Mouse (Mus musculus): Measurements from ENCODE around the gene Srebf2. TPM values are rescaled to one million over a fixed set of nuclear protein-coding genes. Genes with fewer than 3 reads are reported as not detected.
A peak's percentile ranks its signal among the peaks of the same experiment; 100 is the strongest.
"Not testable (repeated sequence)": the region's sequence is repeated elsewhere in the genome, so short reads cannot be mapped to it uniquely, and the experiment has no call there.

Srebf2 gene
- polyA plus RNA-seq, 1 experiment from 2014 or later = 172 TPM

GRCm38 (mm10) chr15:82225769-82226168, 78.8 kb downstream of the Srebf2 start:
- WGBS = 86% methylated on average over 5 of the region's 5 CpGs
- no peak overlapping the region for H3K9ac ChIP-seq
- peaks cover 38% of the 10 kb centered on the region for H3K27me3 ChIP-seq (replicated peaks)
- no peak for ATAC-seq
- peaks cover 16% of the 10 kb centered on the region for H3K4me1 ChIP-seq (replicated peaks)
- H3K4me2 ChIP-seq (replicated peaks) = no peak overlapping the region
- no peak overlapping the region for H3K4me3 ChIP-seq (replicated peaks)
- no peaks in the 10 kb centered on the region for H3K36me3 ChIP-seq
- H3K9me3 ChIP-seq = no peaks in the 10 kb centered on the region
- H3K27ac ChIP-seq = no peak overlapping the region

- no peak overlapping the region for H3K4me3 ChIP-seq (replicated peaks)
- H3K36me3 ChIP-seq = no peaks in the 10 kb centered on the region; the same call in 1 of the 2 replicates
- 50% methylated on average over 11 of the region's 11 CpGs for WGBS
- H3K27me3 ChIP-seq (replicated peaks) = peaks cover 15% of the 10 kb centered on the region
- peaks cover 7% of the 10 kb centered on the region; the same call in 1 of the 2 replicates for H3K4me1 ChIP-seq (replicated peaks)
- H3K9ac ChIP-seq = no peak overlapping the region
- H3K27ac ChIP-seq = no peak overlapping the region
- ATAC-seq = peak; percentile 31; the same call in 1 of the 2 replicates
- H3K9me3 ChIP-seq = no peaks in the 10 kb centered on the region
- H3K4me2 ChIP-seq (replicated peaks) = no peak overlapping the region
Measured at GRCm38 (mm10) chr15:82229542-82230045, 82.6 kb downstream of the Srebf2 start.

- no peaks in the 10 kb centered on the region; the same call in 1 of the 2 replicates for H3K36me3 ChIP-seq
- 78% methylated on average over 6 of the region's 6 CpGs for WGBS
- no peak overlapping the region for H3K4me3 ChIP-seq (replicated peaks)
- no peak overlapping the region for H3K4me2 ChIP-seq (replicated peaks)
- no peak overlapping the region for H3K27ac ChIP-seq
- H3K27me3 ChIP-seq (replicated peaks) = peaks cover 10% of the 10 kb centered on the region
- no peak for ATAC-seq
- no peaks in the 10 kb centered on the region for H3K9me3 ChIP-seq
- H3K9ac ChIP-seq = no peak overlapping the region
- H3K4me1 ChIP-seq (replicated peaks) = 0 out of 2 replicates have a peak, but pooled peaks cover 6% of the 10 kb centered on the region
Measured at GRCm38 (mm10) chr15:82230098-82230611, 83.2 kb downstream of the Srebf2 start.

GRCm38 (mm10) chr15:82231100-82231499, 84.1 kb downstream of the Srebf2 start:
- Histone ChIP-seq H3K27ac (no peak overlapping the region), H3K27me3 (replicated peaks) (peaks cover 1% of the 10 kb centered on the region), H3K4me1 (replicated peaks) (0 out of 2 replicates have a peak, but pooled peaks cover 6% of the 10 kb centered on the region), H3K4me3 (replicated peaks) (no peak overlapping the region), H3K9ac (no peak overlapping the region), H3K4me2 (replicated peaks) (no peak overlapping the region), H3K36me3 (no peaks in the 10 kb centered on the region; the same call in 1 of the 2 replicates), H3K9me3 (no peaks in the 10 kb centered on the region)
- ATAC-seq = no peak
- WGBS = 60% methylated on average over 4 of the region's 4 CpGs

- H3K9ac ChIP-seq = no peak overlapping the region
- ATAC-seq = no peak
- no peaks in the 10 kb centered on the region for H3K27me3 ChIP-seq (replicated peaks)
- no peaks in the 10 kb centered on the region for H3K9me3 ChIP-seq
- H3K36me3 ChIP-seq = no peaks in the 10 kb centered on the region; the same call in 1 of the 2 replicates
- no peak overlapping the region for H3K4me2 ChIP-seq (replicated peaks)
- 0 out of 2 replicates have a peak, but pooled peaks cover 6% of the 10 kb centered on the region for H3K4me1 ChIP-seq (replicated peaks)
- H3K27ac ChIP-seq = no peak overlapping the region
- no peak overlapping the region for H3K4me3 ChIP-seq (replicated peaks)
- WGBS = 71% methylated on average over 11 of the region's 11 CpGs
Measured at GRCm38 (mm10) chr15:82231591-82232378, 84.8 kb downstream of the Srebf2 start.

- Histone ChIP-seq H3K27me3 (replicated peaks) (no peaks in the 10 kb centered on the region), H3K4me3 (replicated peaks) (no peak overlapping the region), H3K4me1 (replicated peaks) (0 out of 2 replicates have a peak, but pooled peaks cover 6% of the 10 kb centered on the region), H3K36me3 (no peaks in the 10 kb centered on the region; the same call in 1 of the 2 replicates), H3K4me2 (replicated peaks) (no peak overlapping the region), H3K9ac (no peak overlapping the region), H3K9me3 (no peaks in the 10 kb centered on the region), H3K27ac (no peak overlapping the region)
- WGBS = 76% methylated on average over 4 of the region's 4 CpGs
- no peak for ATAC-seq
Measured at GRCm38 (mm10) chr15:82232651-82233050, 85.7 kb downstream of the Srebf2 start.

GRCm38 (mm10) chr15:82235661-82236060, 88.7 kb downstream of the Srebf2 start:
- no peak overlapping the region for H3K4me3 ChIP-seq (replicated peaks)
- H3K36me3 ChIP-seq = no peaks in the 10 kb centered on the region; the same call in 1 of the 2 replicates
- H3K27me3 ChIP-seq (replicated peaks) = no peaks in the 10 kb centered on the region
- no peaks in the 10 kb centered on the region for H3K4me1 ChIP-seq (replicated peaks)
- no peak overlapping the region for H3K4me2 ChIP-seq (replicated peaks)
- 75% methylated on average over 10 of the region's 10 CpGs for WGBS
- no peak for ATAC-seq
- no peaks in the 10 kb centered on the region for H3K9me3 ChIP-seq
- H3K27ac ChIP-seq = no peak overlapping the region
- H3K9ac ChIP-seq = no peak overlapping the region

GRCm38 (mm10) chr15:82236565-82236964, 89.6 kb downstream of the Srebf2 start:
- Histone ChIP-seq H3K9ac (no peak overlapping the region), H3K9me3 (no peaks in the 10 kb centered on the region), H3K27me3 (replicated peaks) (no peaks in the 10 kb centered on the region), H3K4me3 (replicated peaks) (no peak overlapping the region), H3K4me1 (replicated peaks) (0 out of 2 replicates have a peak, but pooled peaks cover 2% of the 10 kb centered on the region), H3K36me3 (no peaks in the 10 kb centered on the region; the same call in 1 of the 2 replicates), H3K4me2 (replicated peaks) (no peak overlapping the region), H3K27ac (no peak overlapping the region)
- peak; percentile 75 for ATAC-seq
- WGBS = 15% methylated on average over 5 of the region's 5 CpGs

- Histone ChIP-seq H3K4me3 (replicated peaks) (peak overlapping the region; percentile 83), H3K9me3 (no peaks in the 10 kb centered on the region), H3K27me3 (replicated peaks) (no peaks in the 10 kb centered on the region), H3K27ac (no peak overlapping the region), H3K4me1 (replicated peaks) (0 out of 2 replicates have a peak, but pooled peaks cover 8% of the 10 kb centered on the region), H3K36me3 (no peaks in the 10 kb centered on the region), H3K4me2 (replicated peaks) (peak overlapping the region; percentile 92), H3K9ac (peak overlapping the region; percentile 69; the same call in 1 of the 2 replicates)
- no peak for ATAC-seq
- 67% methylated on average over 3 of the region's 3 CpGs for WGBS
Measured at GRCm38 (mm10) chr15:82243311-82243710, 96.3 kb downstream of the Srebf2 start.

- Histone ChIP-seq H3K9ac (peak overlapping the region; percentile 69), H3K4me2 (replicated peaks) (peak overlapping the region; percentile 92), H3K4me3 (replicated peaks) (peak overlapping the region; percentile 83), H3K27ac (peak overlapping the region; percentile 42), H3K4me1 (replicated peaks) (0 out of 2 replicates have a peak, but pooled peaks cover 8% of the 10 kb centered on the region), H3K9me3 (no peaks in the 10 kb centered on the region), H3K27me3 (replicated peaks) (no peaks in the 10 kb centered on the region), H3K36me3 (no peaks in the 10 kb centered on the region)
- ATAC-seq = no peak
- 4% methylated on average over 12 of the region's 12 CpGs for WGBS
Measured at GRCm38 (mm10) chr15:82243742-82244114, 96.7 kb downstream of the Srebf2 start.

GRCm38 (mm10) chr15:82244115-82244804, 97.3 kb downstream of the Srebf2 start, which contains the start of gene Cenpm:
Cenpm (minus strand) TSS chr15:82244748.
- Histone ChIP-seq H3K9me3 (no peaks in the 10 kb centered on the region), H3K4me3 (replicated peaks) (peak within 1 kb of the TSS; percentile 83), H3K4me1 (replicated peaks) (0 out of 2 replicates have a peak, but pooled peaks cover 8% of the 10 kb centered on the region), H3K9ac (peak within 1 kb of the TSS; percentile 69), H3K4me2 (replicated peaks) (peak within 1 kb of the TSS; percentile 92), H3K27ac (peak within 1 kb of the TSS; percentile 64), H3K27me3 (replicated peaks) (no peaks in the 10 kb centered on the region), H3K36me3 (no peaks in the 10 kb centered on the region)
- ATAC-seq = peak; percentile 99
- WGBS = under 1% methylated on average over 65 of the region's 65 CpGs

- H3K27ac ChIP-seq = peak overlapping the region; percentile 64; the same call in 1 of the 2 replicates
- H3K4me3 ChIP-seq (replicated peaks) = peak overlapping the region; percentile 83
- peak overlapping the region; percentile 92 for H3K4me2 ChIP-seq (replicated peaks)
- H3K9me3 ChIP-seq; H3K4me1 ChIP-seq (replicated peaks); H3K27me3 ChIP-seq (replicated peaks); H3K36me3 ChIP-seq: not testable (repeated sequence)
- WGBS = 21% methylated on average over 9 of the region's 9 CpGs
- ATAC-seq = peak; percentile 10; the same call in 1 of the 2 replicates
- H3K9ac ChIP-seq = peak overlapping the region; percentile 69
Measured at GRCm38 (mm10) chr15:82244805-82245161, 97.8 kb downstream of the Srebf2 start.
